In genomic region chr1:90234620-90235054, GRCm38 (mm10) we compare ENCODE assay signal across 10 mouse cellular contexts. TPM values are rescaled to one million over a fixed set of nuclear protein-coding genes. Genes with fewer than 3 reads are reported as not detected.
A peak's percentile ranks its signal among the peaks of the same experiment; 100 is the strongest.
DNase-seq lines count a peak whose midpoint lies in the region; ATAC-seq and TF ChIP-seq lines count a peak whose summit lies in the region.
"Had no signal": no experiment of that assay in that cellular context is flagged by ENCODE, and none has a peak within 500 bp of the region (broad histone marks: within the 10 kb centered on the region; RNA-seq: fewer than 3 reads in every experiment).

No protein-coding gene starts in this region.

- no peak overlapping the region for H3K9ac ChIP-seq in heart, embryonic 11.5 days (ENCODE audit: low read depth, low read length)
- 0 out of 2 replicates have a peak overlapping the region, but pooled peaks have one; percentile 13 for H3K9ac ChIP-seq in CH12.LX (ENCODE audit: insufficient read depth, low read depth)
- no peak overlapping the region for H3K9ac ChIP-seq in limb, embryonic 15.5 days
- H3K9ac ChIP-seq: lung, embryonic 14.5 days had no signal

- H3K4me2 ChIP-seq in heart, embryonic 11.5 days, result no peak overlapping the region
- 0 out of 2 replicates have a peak overlapping the region, but pooled peaks have one; percentile 29 for H3K4me2 ChIP-seq in CH12.LX (ENCODE audit: insufficient read depth, low read depth, poor library complexity, severe bottlenecking)
- no peak overlapping the region for H3K4me2 ChIP-seq in limb, embryonic 15.5 days
- H3K4me2 ChIP-seq: lung, embryonic 14.5 days had no signal

- TF ChIP-seq POLR2A in CH12.LX (IDR thresholded peaks at IDR 0.05; ENCODE audit: low read depth, low read length), result no peak
- no peak for TF ChIP-seq POLR2A in embryonic fibroblast, embryonic 13.5 days (IDR thresholded peaks at IDR 0.05; ENCODE audit: low read depth, low read length)

- no peaks in the 10 kb centered on the region for H3K27me3 ChIP-seq in heart, embryonic 11.5 days (ENCODE audit: control insufficient read depth, insufficient read depth, low read length)
- no peaks in the 10 kb centered on the region for H3K27me3 ChIP-seq in CH12.LX (replicated peaks)
- H3K27me3 ChIP-seq in limb, embryonic 15.5 days, result no peaks in the 10 kb centered on the region

- H3K36me3 ChIP-seq in heart, embryonic 11.5 days (ENCODE audit: control insufficient read depth, insufficient read depth, low read length), result no peaks in the 10 kb centered on the region
- H3K36me3 ChIP-seq in CH12.LX (replicated peaks in 1 of 2; ENCODE audit: control insufficient read depth in 1 of 2, insufficient read depth in 1 of 2, low read length in 1 of 2), result peaks cover 0 to 3% of the 10 kb centered on the region in 2 experiments
- no peaks in the 10 kb centered on the region for H3K36me3 ChIP-seq in limb, embryonic 15.5 days

- peak; percentile 60 for TF ChIP-seq EP300 in CH12.LX (IDR thresholded peaks at IDR 0.05; ENCODE audit: low read length)

- H3K9me3 ChIP-seq in heart, embryonic 11.5 days (replicated peaks; ENCODE audit: control insufficient read depth, low read length), result no peaks in the 10 kb centered on the region
- H3K9me3 ChIP-seq in CH12.LX (replicated peaks; ENCODE audit: low read length), result peaks cover 6% of the 10 kb centered on the region
- H3K9me3 ChIP-seq in limb, embryonic 15.5 days, result no peaks in the 10 kb centered on the region

- dilution Hi-C loops in CH12.LX (cut with MboI; ENCODE audit: extremely low pct_ligation_motif_present, extremely low pct_unique_long_range_greater_than_20kb, low sequenced_read_pairs), result no loop called here

- 51% methylated on average over 11 of the region's 11 CpGs for WGBS in heart, embryonic 11.5 days (ENCODE audit: insufficient replicate concordance)
- 32% methylated on average over 11 of the region's 11 CpGs for WGBS in limb, embryonic 15.5 days

- H3K4me3 ChIP-seq in heart, embryonic 11.5 days (ENCODE audit: low read depth, low read length), result no peak overlapping the region
- H3K4me3 ChIP-seq in CH12.LX (replicated peaks in 1 of 3; ENCODE audit: low read depth in 2 of 3, low read length in 2 of 3, poor library complexity in 1 of 3), result no peak overlapping the region
- H3K4me3 ChIP-seq in embryonic fibroblast, embryonic 13.5 days (ENCODE audit: insufficient read depth, low read length), result no peak overlapping the region
- no peak overlapping the region for H3K4me3 ChIP-seq in limb, embryonic 15.5 days

- H3K27ac ChIP-seq in heart, embryonic 11.5 days (ENCODE audit: low read depth, low read length), result no peak overlapping the region
- H3K27ac ChIP-seq in CH12.LX (ENCODE audit: insufficient read depth, low read depth), result peak overlapping the region; percentile 65
- H3K27ac ChIP-seq in embryonic fibroblast, embryonic 13.5 days (ENCODE audit: insufficient read depth, low read length), result peak overlapping the region; percentile 84
- H3K27ac ChIP-seq in limb, embryonic 15.5 days, result peak overlapping the region; percentile 28; the same call in 1 of the 2 replicates

- DNase-seq in heart, adult 11 months, result peak; percentile 97
- peak; percentile 42 for DNase-seq in CH12.LX (ENCODE audit: extremely low read depth)
- DNase-seq in right cerebral cortex, postnatal 14 days, result no peak
- no peak for DNase-seq in ovary, postnatal 14 days (ENCODE audit: low spot score)
- DNase-seq: lung, embryonic 14.5 days; right cerebral cortex, adult 18-20 months had no signal

- peaks cover 13% of the 10 kb centered on the region for H3K4me1 ChIP-seq in heart, embryonic 11.5 days (ENCODE audit: control insufficient read depth, insufficient read depth, low read length)
- H3K4me1 ChIP-seq in CH12.LX (ENCODE audit: control insufficient read depth in 1 of 2, insufficient read depth in 2 of 2), result peaks cover 30 to 55% of the 10 kb centered on the region in 2 experiments
- H3K4me1 ChIP-seq in embryonic fibroblast, embryonic 13.5 days (ENCODE audit: control insufficient read depth, insufficient read depth, low read length), result peaks cover 19% of the 10 kb centered on the region
- peaks cover 52% of the 10 kb centered on the region for H3K4me1 ChIP-seq in limb, embryonic 15.5 days

- TF ChIP-seq RAD21 in CH12.LX (IDR thresholded peaks at IDR 0.05; ENCODE audit: low read depth, low read length), result no peak

- no peak for ATAC-seq in heart, embryonic 11.5 days (replicated peaks; ENCODE audit: insufficient number of reproducible peaks, low FRiP score, low TSS enrichment)
- ATAC-seq in limb, embryonic 15.5 days (ENCODE audit: insufficient number of reproducible peaks, low FRiP score, low TSS enrichment, low read depth), result no peak
- no peak for ATAC-seq in erythroblast, adult 5-6 weeks (replicated peaks; ENCODE audit: low FRiP score, poor library complexity, severe bottlenecking)

- H3K79me2 ChIP-seq in CH12.LX (replicated peaks; ENCODE audit: control insufficient read depth, extremely low read depth, insufficient read depth, poor library complexity, severe bottlenecking), result no peaks in the 10 kb centered on the region

- in situ Hi-C loops in CH12.LX (cut with MboI; ENCODE audit: low pct_ligation_motif_present, low pct_unique_long_range_greater_than_20kb, low sequenced_read_pairs), result loop anchor here (5.0 kb wide), 1 partner anchor 32 kb away; the partner anchor contains the start of gene Ackr3

- no peak for TF ChIP-seq CTCF in CH12.LX (conservative IDR thresholded peaks at IDR 0.05 in 1 of 2, IDR thresholded peaks at IDR 0.05 in 1 of 2; ENCODE audit: low read depth in 2 of 2, low read length in 2 of 2)
- no peak for TF ChIP-seq CTCF in embryonic fibroblast, embryonic 13.5 days (IDR thresholded peaks at IDR 0.05; ENCODE audit: borderline replicate concordance, insufficient read depth, low read length)

TF ChIP-seq in CH12.LX, 34 proteins besides CTCF, POLR2A, EP300 and RAD21:
- TF ChIP-seq NELFE (IDR thresholded peaks at IDR 0.05; ENCODE audit: low read depth, low read length), result 0 out of 2 replicates have a peak, but pooled peaks have one; percentile 34
- TF ChIP-seq ETS1 (conservative IDR thresholded peaks at IDR 0.05; ENCODE audit: low read depth, low read length), result peak; percentile 80
- peak; percentile 12; the same call in 1 of the 2 replicates for TF ChIP-seq CHD2 (IDR thresholded peaks at IDR 0.05; ENCODE audit: low read length)
- peak; percentile 68 for TF ChIP-seq IRF4 (IDR thresholded peaks at IDR 0.05; ENCODE audit: low read depth, low read length)
- TF ChIP-seq USF1 (IDR thresholded peaks at IDR 0.05; ENCODE audit: low read depth, low read length), result no peak
- TF ChIP-seq HCFC1 (IDR thresholded peaks at IDR 0.05; ENCODE audit: low read depth, low read length), result no peak
- 0 out of 2 replicates have a peak, but pooled peaks have one; percentile 11 for TF ChIP-seq ELF1 (IDR thresholded peaks at IDR 0.05; ENCODE audit: low read depth, low read length)
- peak; percentile 35; the same call in 1 of the 2 replicates for TF ChIP-seq JUND (conservative IDR thresholded peaks at IDR 0.05; ENCODE audit: low read depth, low read length)
- 0 out of 2 replicates have a peak, but pooled peaks have one; percentile 13 for TF ChIP-seq MYC (IDR thresholded peaks at IDR 0.05; ENCODE audit: low read depth, low read length)
- peak; percentile 82 for TF ChIP-seq BHLHE40 (IDR thresholded peaks at IDR 0.05; ENCODE audit: low read depth, low read length)
- TF ChIP-seq MAX (IDR thresholded peaks at IDR 0.05; ENCODE audit: low read length), result no peak
- TF ChIP-seq TCF12 (IDR thresholded peaks at IDR 0.05; ENCODE audit: low read depth, low read length), result no peak
- no peak for TF ChIP-seq E2F4 (IDR thresholded peaks at IDR 0.05; ENCODE audit: insufficient replicate concordance, low read depth, low read length)
- TF ChIP-seq USF2 (conservative IDR thresholded peaks at IDR 0.05; ENCODE audit: low read depth, low read length), result no peak
- TF ChIP-seq GABPA (IDR thresholded peaks at IDR 0.05; ENCODE audit: insufficient replicate concordance, low read depth, low read length), result no peak
- TF ChIP-seq JUN (IDR thresholded peaks at IDR 0.05; ENCODE audit: insufficient read depth, low read depth, low read length), result 0 out of 2 replicates have a peak, but pooled peaks have one; percentile 33
- no peak for TF ChIP-seq TBP (conservative IDR thresholded peaks at IDR 0.05; ENCODE audit: low read depth, low read length)
- TF ChIP-seq SIN3A (IDR thresholded peaks at IDR 0.05; ENCODE audit: low read length), result peak; percentile 44; the same call in 1 of the 2 replicates
- TF ChIP-seq MXI1 (IDR thresholded peaks at IDR 0.05; ENCODE audit: low read depth, low read length), result peak; percentile 63; the same call in 1 of the 2 replicates

RNA-seq across cellular contexts. Expression of gene Ackr3, which starts 30.9 kb away (rescaled TPM):
- 45.3 and 50.2 TPM in 2 replicates for polyA plus RNA-seq in heart, embryonic 11.5 days (2014; fragmentation: Nextera tagmentation; extraction: Ambion mirVana)
- total RNA-seq in CH12.LX (2012; rRNA removed), result 10.1 and 13.1 TPM in 2 replicates
- total RNA-seq in CH12.LX (2014; rRNA removed), result 18.0 and 23.1 TPM in 2 replicates
- 25.6 and 34.4 TPM in 2 replicates for polyA plus RNA-seq in CH12.LX (2012; ENCODE audit: insufficient read length, low read depth)
- polyA plus RNA-seq in embryonic fibroblast, embryonic 13.5 days (2011; ENCODE audit: insufficient read length, low read depth, missing spikeins), result 21.9 and 28.2 TPM in 2 replicates
- polyA plus RNA-seq in limb, embryonic 15.5 days (2015; fragmentation: Nextera tagmentation; extraction: Ambion mirVana), result 34.6 and 38.1 TPM in 2 replicates
- 1.7 and 2.1 TPM in 2 replicates for total RNA-seq in erythroblast, adult 5-6 weeks (2015; ENCODE audit: low replicate concordance)
- 1.1 and 1.5 TPM in 2 replicates for total RNA-seq in erythroblast, adult 5-6 weeks (2017; ENCODE audit: low replicate concordance)

Comparison
In these comparisons a context has a peak if more than half of its experiments do, and no peak if none do; other contexts are left out.
1. DNase-seq: peak in heart, adult 11 months (single experiment) and CH12.LX (single experiment); none in right cerebral cortex, postnatal 14 days (single experiment) and ovary, postnatal 14 days (single experiment).